Mouse (Mus musculus): ENCODE data around the gene Crtc3. TPM values are rescaled to one million over a fixed set of nuclear protein-coding genes. Genes with fewer than 3 reads are reported as not detected.
A peak's percentile ranks its signal among the peaks of the same experiment; 100 is the strongest.

The Crtc3 gene
- polyA plus RNA-seq, 1 experiment from 2014 or later, result 4.3 TPM

DNA sequence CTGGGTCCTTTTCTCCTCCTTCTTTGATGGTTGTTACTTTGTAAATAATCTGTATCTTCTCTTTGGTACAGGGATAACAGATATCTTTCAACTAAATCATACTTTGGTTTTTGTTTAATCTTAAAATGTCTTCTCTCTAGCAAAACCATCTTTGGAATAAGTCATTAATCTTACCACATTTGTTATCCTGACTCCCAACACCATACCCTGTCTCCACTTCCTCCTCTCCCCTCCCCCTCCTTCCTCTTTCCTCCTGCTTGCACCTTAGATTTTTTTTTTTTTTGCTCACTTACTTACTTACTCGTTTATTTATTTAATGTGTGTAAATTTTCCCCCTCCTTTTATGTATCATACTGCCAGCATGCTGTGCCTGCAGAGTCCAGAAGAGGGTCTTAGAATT lies 7.7 kb upstream of the Crtc3 start:
- no peak overlapping the region for H3K9ac ChIP-seq (ENCODE audit: low read depth, low read length)
- no peak for ATAC-seq (ENCODE audit: low read depth)
- no peaks in the 10 kb centered on the region for H3K9me3 ChIP-seq (replicated peaks; ENCODE audit: control insufficient read depth, low read length)
- WGBS (ENCODE audit: insufficient replicate concordance), result 13% methylated on average over 1 of the region's 1 CpGs
- H3K27ac ChIP-seq (ENCODE audit: low read length), result no peak overlapping the region
- H3K4me2 ChIP-seq (ENCODE audit: low read depth, low read length), result no peak overlapping the region
- no peaks in the 10 kb centered on the region for H3K36me3 ChIP-seq (ENCODE audit: control insufficient read depth, insufficient read depth)
- no peaks in the 10 kb centered on the region for H3K27me3 ChIP-seq (ENCODE audit: control insufficient read depth, insufficient read depth, low read depth, low read length)
- no peak overlapping the region for H3K4me3 ChIP-seq (ENCODE audit: low read depth, low read length)
- peaks cover 12% of the 10 kb centered on the region for H3K4me1 ChIP-seq (ENCODE audit: control insufficient read depth, low read depth, low read length)

DNA sequence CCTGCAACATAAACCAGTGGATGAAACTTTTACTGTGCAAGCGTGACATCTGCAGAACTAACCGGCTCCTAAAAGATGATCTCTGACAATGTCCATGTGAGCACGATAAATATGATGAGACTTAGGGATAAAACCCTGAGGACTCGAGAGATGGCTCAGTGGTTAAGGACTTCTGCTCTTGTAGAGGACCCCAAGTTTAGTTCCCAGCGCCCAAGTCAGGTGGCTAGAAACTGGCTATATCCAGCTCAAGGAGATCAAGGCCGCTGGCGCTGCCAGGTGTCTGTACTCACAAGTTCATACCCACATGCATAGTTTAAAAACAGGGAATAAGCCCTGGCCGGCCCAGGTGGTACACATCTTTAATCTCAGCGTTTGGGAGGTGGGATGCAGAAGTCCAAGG lies 3.8 kb upstream of the Crtc3 start:
- Histone ChIP-seq H3K4me3 (ENCODE audit: low read depth, low read length) (no peak overlapping the region), H3K9me3 (replicated peaks; ENCODE audit: control insufficient read depth, low read length) (no peaks in the 10 kb centered on the region), H3K36me3 (ENCODE audit: control insufficient read depth, insufficient read depth) (no peaks in the 10 kb centered on the region), H3K9ac (ENCODE audit: low read depth, low read length) (no peak overlapping the region), H3K27ac (ENCODE audit: low read length) (no peak overlapping the region), H3K4me1 (ENCODE audit: control insufficient read depth, low read depth, low read length) (peaks cover 22% of the 10 kb centered on the region), H3K4me2 (ENCODE audit: low read depth, low read length) (no peak overlapping the region), H3K27me3 (ENCODE audit: control insufficient read depth, insufficient read depth, low read depth, low read length) (no peaks in the 10 kb centered on the region)
- 77% methylated on average over 9 of the region's 9 CpGs for WGBS (ENCODE audit: insufficient replicate concordance)
- ATAC-seq (ENCODE audit: low read depth), result no peak

DNA sequence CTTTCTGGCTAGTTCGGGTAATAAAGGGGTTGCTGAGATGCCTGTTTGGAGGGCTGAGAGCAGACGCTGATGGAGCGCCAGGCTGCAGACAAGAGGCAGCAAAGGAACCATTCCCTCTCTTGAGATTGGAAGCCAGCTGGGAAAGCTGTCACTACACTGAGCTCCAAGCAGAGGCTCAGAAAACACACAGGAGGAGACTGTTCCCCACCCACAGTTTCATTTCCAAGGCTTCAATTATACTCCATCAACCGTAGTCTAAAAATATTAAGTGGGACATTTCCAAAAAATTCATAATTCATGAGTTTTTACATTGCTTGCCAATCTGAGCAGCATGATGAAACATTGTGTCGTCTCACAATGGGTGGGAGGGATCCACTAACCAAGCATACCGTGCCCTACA lies 2.5 kb upstream of the Crtc3 start:
- H3K9ac ChIP-seq (ENCODE audit: low read depth, low read length), result no peak overlapping the region
- H3K9me3 ChIP-seq (replicated peaks; ENCODE audit: control insufficient read depth, low read length), result no peaks in the 10 kb centered on the region
- WGBS (ENCODE audit: insufficient replicate concordance), result 68% methylated on average over 6 of the region's 6 CpGs
- no peak for ATAC-seq (ENCODE audit: low read depth)
- H3K27me3 ChIP-seq (ENCODE audit: control insufficient read depth, insufficient read depth, low read depth, low read length), result no peaks in the 10 kb centered on the region
- H3K4me2 ChIP-seq (ENCODE audit: low read depth, low read length), result no peak overlapping the region
- no peak overlapping the region for H3K27ac ChIP-seq (ENCODE audit: low read length)
- H3K36me3 ChIP-seq (ENCODE audit: control insufficient read depth, insufficient read depth), result no peaks in the 10 kb centered on the region
- H3K4me1 ChIP-seq (ENCODE audit: control insufficient read depth, low read depth, low read length), result peaks cover 14% of the 10 kb centered on the region
- H3K4me3 ChIP-seq (ENCODE audit: low read depth, low read length), result no peak overlapping the region

DNA sequence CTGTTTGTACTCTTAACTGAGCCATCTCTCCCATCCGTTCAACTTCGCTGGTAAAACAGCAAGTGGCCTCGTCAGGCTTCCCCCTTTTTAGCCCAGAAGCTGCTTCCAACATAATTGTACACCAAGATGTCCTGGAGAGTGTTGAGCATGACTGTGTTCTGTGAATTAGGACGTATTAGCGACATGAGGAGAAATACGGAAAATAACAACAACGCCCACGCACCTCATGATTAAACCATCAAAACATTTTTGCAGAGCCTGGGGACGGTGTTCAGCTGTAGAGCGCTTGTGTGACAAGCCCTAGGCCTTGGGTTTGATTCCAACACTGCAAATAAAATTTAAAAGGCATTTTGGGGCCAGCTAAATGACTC lies 529 bp upstream of the Crtc3 start:
- H3K4me3 ChIP-seq (ENCODE audit: low read depth, low read length), result peak overlapping the region; percentile 83
- peak overlapping the region; percentile 99 for H3K4me2 ChIP-seq (ENCODE audit: low read depth, low read length)
- peak overlapping the region; percentile 88 for H3K27ac ChIP-seq (ENCODE audit: low read length)
- H3K4me1 ChIP-seq (ENCODE audit: control insufficient read depth, low read depth, low read length), result peaks cover 15% of the 10 kb centered on the region
- ATAC-seq (ENCODE audit: low read depth), result no peak
- H3K9me3 ChIP-seq (replicated peaks; ENCODE audit: control insufficient read depth, low read length), result no peaks in the 10 kb centered on the region
- 31% methylated on average over 10 of the region's 10 CpGs for WGBS (ENCODE audit: insufficient replicate concordance)
- no peaks in the 10 kb centered on the region for H3K27me3 ChIP-seq (ENCODE audit: control insufficient read depth, insufficient read depth, low read depth, low read length)
- H3K9ac ChIP-seq (ENCODE audit: low read depth, low read length), result peak overlapping the region; percentile 86
- no peaks in the 10 kb centered on the region for H3K36me3 ChIP-seq (ENCODE audit: control insufficient read depth, insufficient read depth)

DNA sequence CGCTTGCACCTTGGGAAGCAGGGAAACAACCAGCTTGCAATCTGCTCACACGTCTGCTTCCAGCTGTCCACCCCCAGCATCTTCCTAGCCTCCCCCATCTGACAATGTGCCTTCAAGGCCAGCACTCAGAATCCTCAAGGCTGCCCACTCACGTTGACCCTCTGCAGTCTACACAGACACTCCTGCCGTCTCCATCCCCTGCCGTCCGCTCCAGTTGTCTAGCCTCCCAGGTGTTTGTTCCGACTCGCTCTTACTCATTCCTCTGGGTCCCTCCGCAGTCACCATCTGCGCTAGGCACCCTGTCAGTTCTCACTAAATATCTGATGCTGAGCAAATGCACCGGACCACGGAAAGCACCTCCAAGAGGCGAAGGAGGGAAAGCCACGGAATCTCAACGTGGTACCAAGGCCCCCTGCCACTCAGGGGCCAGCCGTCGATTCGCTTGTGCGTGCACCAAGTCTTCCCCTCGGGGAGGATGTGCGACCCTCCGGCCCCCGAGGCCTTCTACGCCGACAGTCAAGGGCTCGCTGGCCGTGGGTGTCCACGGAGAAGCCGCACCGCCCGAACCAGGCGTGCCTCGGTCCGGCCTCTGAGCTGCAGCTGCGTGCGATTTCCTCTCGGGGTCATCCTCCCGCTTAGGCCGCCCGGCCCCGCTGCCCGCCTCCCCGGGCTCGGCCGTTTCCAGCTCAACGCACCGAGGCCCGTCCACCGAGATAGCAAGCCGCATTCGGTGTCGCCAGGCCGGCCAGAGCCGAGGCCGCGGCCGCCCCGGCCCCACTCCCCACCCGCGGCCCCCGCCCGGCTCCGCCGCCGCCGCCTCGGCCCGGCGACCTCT lies 739 bp downstream of the Crtc3 start:
- ATAC-seq (ENCODE audit: low read depth), result peak; percentile 23
- Histone ChIP-seq H3K9me3 (replicated peaks; ENCODE audit: control insufficient read depth, low read length) (no peaks in the 10 kb centered on the region), H3K4me1 (ENCODE audit: control insufficient read depth, low read depth, low read length) (peaks cover 15% of the 10 kb centered on the region), H3K4me2 (ENCODE audit: low read depth, low read length) (peak overlapping the region; percentile 99), H3K9ac (ENCODE audit: low read depth, low read length) (peak overlapping the region; percentile 86), H3K4me3 (ENCODE audit: low read depth, low read length) (peak overlapping the region; percentile 83), H3K27me3 (ENCODE audit: control insufficient read depth, insufficient read depth, low read depth, low read length) (no peaks in the 10 kb centered on the region), H3K27ac (ENCODE audit: low read length) (peak overlapping the region; percentile 88), H3K36me3 (ENCODE audit: control insufficient read depth, insufficient read depth) (no peaks in the 10 kb centered on the region)
- WGBS (ENCODE audit: insufficient replicate concordance), result 2% methylated on average over 62 of the region's 69 CpGs

DNA sequence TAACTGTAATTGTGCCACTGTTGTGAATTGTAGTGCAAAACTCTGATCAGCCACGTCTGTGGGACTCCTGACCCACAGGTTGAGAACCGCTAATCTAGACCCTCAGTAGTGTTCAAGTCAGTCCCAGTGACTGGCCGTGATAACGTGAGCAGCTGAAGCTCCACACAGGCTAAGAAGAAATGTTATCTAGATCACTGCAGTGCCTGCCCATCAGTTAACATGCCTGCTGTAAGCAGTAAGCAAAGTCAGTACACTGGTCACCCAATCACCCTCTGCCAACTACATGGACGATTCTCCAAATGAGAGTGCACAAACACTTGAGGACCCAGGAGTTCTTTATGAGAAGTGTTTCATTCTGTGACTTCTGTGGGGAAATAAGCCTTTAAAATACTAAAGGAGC lies 3.0 kb downstream of the Crtc3 start:
- Histone ChIP-seq H3K27ac (ENCODE audit: low read length) (no peak overlapping the region), H3K9ac (ENCODE audit: low read depth, low read length) (no peak overlapping the region), H3K36me3 (ENCODE audit: control insufficient read depth, insufficient read depth) (no peaks in the 10 kb centered on the region), H3K4me1 (ENCODE audit: control insufficient read depth, low read depth, low read length) (peaks cover 21% of the 10 kb centered on the region), H3K4me2 (ENCODE audit: low read depth, low read length) (no peak overlapping the region), H3K27me3 (ENCODE audit: control insufficient read depth, insufficient read depth, low read depth, low read length) (no peaks in the 10 kb centered on the region), H3K4me3 (ENCODE audit: low read depth, low read length) (no peak overlapping the region), H3K9me3 (replicated peaks; ENCODE audit: control insufficient read depth, low read length) (no peaks in the 10 kb centered on the region)
- 20% methylated on average over 5 of the region's 5 CpGs for WGBS (ENCODE audit: insufficient replicate concordance)
- ATAC-seq (ENCODE audit: low read depth), result no peak

DNA sequence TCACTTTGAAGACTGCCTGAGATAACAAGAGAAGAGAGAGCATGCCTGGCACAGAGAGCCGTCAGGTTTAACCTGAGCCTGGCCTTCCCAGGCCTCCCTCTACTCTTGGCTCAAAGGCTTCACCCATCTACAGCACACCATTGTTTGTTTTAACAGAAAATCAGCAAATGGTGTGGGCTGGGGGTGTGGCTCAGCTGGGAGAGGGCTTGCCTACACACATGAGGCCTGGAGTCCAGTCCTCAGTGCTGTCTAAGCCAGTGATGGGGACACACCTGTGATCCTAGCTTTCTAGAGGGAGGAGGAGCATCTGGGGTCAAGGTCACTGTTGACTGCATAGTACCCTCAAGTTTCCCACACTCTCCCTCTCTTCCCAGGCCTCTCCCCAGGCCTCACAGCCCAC lies 6.0 kb downstream of the Crtc3 start:
- H3K4me3 ChIP-seq (ENCODE audit: low read depth, low read length), result no peak overlapping the region
- H3K4me1 ChIP-seq (ENCODE audit: control insufficient read depth, low read depth, low read length), result peaks cover 13% of the 10 kb centered on the region
- H3K9me3 ChIP-seq (replicated peaks; ENCODE audit: control insufficient read depth, low read length), result no peaks in the 10 kb centered on the region
- H3K27me3 ChIP-seq (ENCODE audit: control insufficient read depth, insufficient read depth, low read depth, low read length), result no peaks in the 10 kb centered on the region
- H3K36me3 ChIP-seq (ENCODE audit: control insufficient read depth, insufficient read depth), result no peaks in the 10 kb centered on the region
- WGBS (ENCODE audit: insufficient replicate concordance), result 27% methylated on average over 1 of the region's 1 CpGs
- no peak overlapping the region for H3K27ac ChIP-seq (ENCODE audit: low read length)
- ATAC-seq (ENCODE audit: low read depth), result peak; percentile 41; the same call in 1 of the 2 replicates
- no peak overlapping the region for H3K4me2 ChIP-seq (ENCODE audit: low read depth, low read length)
- H3K9ac ChIP-seq (ENCODE audit: low read depth, low read length), result no peak overlapping the region

DNA sequence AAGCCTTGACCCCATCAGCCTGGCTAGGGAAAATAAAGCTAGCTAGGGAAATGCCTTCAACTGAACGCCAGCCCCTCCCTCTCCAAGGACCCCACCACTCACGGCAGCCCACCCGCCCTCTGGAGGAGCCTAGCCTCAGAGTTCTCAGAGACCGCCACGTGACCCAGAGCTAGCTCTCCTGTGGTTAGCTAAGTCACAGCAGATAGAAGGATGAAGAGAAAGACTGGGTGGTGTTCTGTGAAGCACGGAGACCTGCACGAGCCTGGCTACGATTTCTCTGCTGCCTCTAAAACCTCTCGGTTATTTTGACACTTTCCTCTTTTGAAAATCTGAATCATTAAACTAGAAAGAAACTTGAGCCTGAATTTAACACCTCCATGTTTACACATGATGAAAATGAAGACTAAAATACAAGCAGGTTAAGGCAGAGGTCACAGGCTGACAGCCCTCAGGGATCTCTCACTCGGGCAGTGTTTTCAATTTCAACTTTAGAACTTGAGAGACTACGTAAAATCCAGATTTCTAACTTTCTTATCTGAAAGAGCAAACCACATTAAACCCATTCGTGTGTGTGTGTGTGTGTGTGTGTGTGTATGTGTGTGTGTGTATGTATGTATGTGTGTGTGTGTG lies 8.3 kb downstream of the Crtc3 start:
- H3K9me3 ChIP-seq (replicated peaks; ENCODE audit: control insufficient read depth, low read length), result no peaks in the 10 kb centered on the region
- H3K36me3 ChIP-seq (ENCODE audit: control insufficient read depth, insufficient read depth), result no peaks in the 10 kb centered on the region
- H3K4me3 ChIP-seq (ENCODE audit: low read depth, low read length), result no peak overlapping the region
- H3K27ac ChIP-seq (ENCODE audit: low read length), result no peak overlapping the region
- H3K9ac ChIP-seq (ENCODE audit: low read depth, low read length), result no peak overlapping the region
- WGBS (ENCODE audit: insufficient replicate concordance), result 7% methylated on average over 12 of the region's 12 CpGs
- peak overlapping the region; percentile 27; the same call in 1 of the 2 replicates for H3K4me2 ChIP-seq (ENCODE audit: low read depth, low read length)
- peaks cover 9% of the 10 kb centered on the region for H3K4me1 ChIP-seq (ENCODE audit: control insufficient read depth, low read depth, low read length)
- no peaks in the 10 kb centered on the region for H3K27me3 ChIP-seq (ENCODE audit: control insufficient read depth, insufficient read depth, low read depth, low read length)
- peak; percentile 43; the same call in 1 of the 2 replicates for ATAC-seq (ENCODE audit: low read depth)

DNA sequence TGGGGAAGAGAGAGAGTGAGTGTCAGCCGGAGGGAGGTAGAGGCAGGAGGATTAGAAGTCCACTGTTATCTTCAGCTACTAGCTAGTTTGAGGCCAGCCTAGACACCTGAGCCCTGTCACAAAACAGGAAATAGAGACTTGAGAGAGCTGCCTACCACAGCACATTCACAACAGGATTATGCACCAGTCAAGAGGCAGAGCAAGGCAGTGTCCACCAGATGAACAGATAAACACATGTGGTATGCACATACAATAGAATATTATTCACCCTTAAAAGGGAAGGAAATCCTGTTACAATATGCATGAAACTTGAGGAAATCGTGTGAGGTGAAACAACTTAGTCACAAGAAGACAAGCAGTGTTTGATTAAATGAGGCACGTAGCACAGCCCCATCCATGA lies 16.4 kb downstream of the Crtc3 start:
- Histone ChIP-seq H3K4me2 (ENCODE audit: low read depth, low read length) (no peak overlapping the region), H3K9ac (ENCODE audit: low read depth, low read length) (no peak overlapping the region), H3K36me3 (ENCODE audit: control insufficient read depth, insufficient read depth) (no peaks in the 10 kb centered on the region), H3K27ac (ENCODE audit: low read length) (no peak overlapping the region), H3K4me3 (ENCODE audit: low read depth, low read length) (no peak overlapping the region), H3K27me3 (ENCODE audit: control insufficient read depth, insufficient read depth, low read depth, low read length) (no peaks in the 10 kb centered on the region), H3K9me3 (replicated peaks; ENCODE audit: control insufficient read depth, low read length) (no peaks in the 10 kb centered on the region), H3K4me1 (ENCODE audit: control insufficient read depth, low read depth, low read length) (peaks cover 4% of the 10 kb centered on the region; the same call in 1 of the 2 replicates)
- 41% methylated on average over 3 of the region's 3 CpGs for WGBS (ENCODE audit: insufficient replicate concordance)
- ATAC-seq (ENCODE audit: low read depth), result no peak
